Mouse (Mus musculus) cerebellum, adult 8-10 months (tissue): ENCODE data around the gene Aldh9a1.
A peak's percentile ranks its signal among the peaks of the same experiment; 100 is the strongest.

Experiments used
- DNase-seq: peaks from one replicate; pipeline ENCODE4 v3.0.0; 2022

Gene Aldh9a1

DNA sequence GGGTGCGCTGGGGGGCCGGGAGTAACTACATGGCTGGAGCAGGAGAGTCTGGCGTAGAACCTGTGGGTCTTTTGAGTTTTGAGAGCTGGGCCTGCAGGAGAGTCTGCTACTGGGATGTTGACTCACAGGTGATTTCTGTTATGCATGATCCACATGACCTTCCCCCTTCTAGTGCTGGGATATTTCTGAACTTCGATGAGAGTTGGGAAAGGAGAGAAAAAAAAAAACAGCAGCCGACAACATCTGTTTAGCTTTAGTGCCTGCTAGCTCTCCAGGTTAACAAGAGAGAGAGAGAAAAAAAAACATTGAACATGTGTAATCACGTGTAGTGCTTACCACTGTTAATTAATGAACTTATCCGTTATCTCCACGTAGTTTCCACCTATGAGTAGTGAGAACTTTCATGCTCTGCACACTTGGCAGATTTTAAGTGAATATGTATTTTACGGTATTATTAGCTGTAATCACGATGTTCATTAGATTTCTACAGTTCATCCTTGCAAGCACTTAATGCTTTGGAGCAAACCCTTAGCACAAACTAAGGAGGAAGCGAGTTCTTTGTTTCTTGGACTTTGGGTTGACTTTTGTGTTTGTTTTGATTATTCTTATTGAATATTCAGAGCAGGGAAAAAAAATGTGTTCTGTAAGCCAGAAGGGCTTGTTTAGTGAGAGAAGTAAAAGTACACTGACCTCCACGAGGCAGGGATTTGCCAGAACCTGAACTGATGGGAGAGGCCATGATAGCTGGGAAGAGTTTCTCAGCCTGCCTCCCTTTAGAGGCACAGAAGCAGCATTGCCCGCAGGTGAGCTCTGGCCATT lies 1.0 kb downstream of the Aldh9a1 start:
- DNase-seq, result no peak

DNA sequence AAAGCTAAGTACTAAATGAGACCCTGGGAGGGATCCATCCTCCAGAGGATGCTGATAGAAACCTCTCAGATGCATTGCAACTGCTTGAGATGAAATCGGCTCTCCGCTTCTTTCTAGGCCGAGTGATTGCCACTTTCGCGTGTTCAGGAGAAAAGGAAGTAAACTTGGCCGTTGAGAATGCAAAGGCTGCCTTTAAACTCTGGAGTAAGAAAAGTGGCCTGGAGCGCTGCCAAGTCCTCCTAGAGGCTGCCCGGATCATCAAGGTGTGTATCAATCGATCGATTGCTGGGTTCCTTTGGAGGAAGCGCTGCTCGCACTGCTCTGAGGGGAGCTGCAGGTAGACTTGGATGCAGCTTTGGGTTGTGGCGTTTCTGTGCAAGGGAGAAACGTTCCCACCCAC lies 2.6 kb downstream of the Aldh9a1 start:
- DNase-seq, result no peak

DNA sequence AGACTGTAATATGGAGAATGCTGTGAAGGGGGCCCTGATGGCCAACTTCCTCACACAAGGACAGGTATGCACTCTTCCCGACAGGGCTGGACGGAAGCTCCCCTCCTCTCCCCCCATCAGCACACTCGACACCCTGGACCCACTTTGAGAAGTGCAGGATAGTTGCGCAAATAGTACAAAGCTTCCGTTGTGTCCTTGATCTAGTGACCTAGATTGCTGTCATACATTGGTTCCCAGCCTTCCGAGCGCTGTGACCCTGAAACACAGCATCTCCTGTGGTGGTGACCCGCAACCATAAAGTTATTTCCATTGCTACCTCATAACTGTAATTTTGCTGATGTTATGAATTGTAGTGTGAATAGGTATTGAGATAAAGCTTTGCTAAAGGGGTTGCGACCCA lies 7.6 kb downstream of the Aldh9a1 start:
- DNase-seq, result no peak

DNA sequence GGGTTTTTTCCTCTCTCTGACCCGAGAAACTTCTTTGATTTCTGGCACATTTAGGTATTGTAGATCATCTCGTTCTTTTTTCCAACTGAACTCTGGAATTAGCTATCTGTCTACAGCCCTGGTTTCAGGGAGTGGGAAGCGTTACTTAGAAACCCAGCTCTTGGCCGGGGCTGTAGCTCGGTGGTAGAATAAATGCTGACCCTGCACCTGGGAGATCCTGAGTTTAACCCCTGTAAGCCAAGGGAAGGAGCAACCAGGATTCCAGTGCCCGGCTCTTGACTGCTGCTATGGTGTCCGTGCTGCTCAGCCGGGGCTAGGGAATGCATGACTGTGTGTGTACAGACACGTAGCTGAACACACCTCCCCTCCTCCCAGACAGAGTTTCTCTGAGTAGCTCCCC lies 8.9 kb downstream of the Aldh9a1 start:
- DNase-seq, result no peak

DNA sequence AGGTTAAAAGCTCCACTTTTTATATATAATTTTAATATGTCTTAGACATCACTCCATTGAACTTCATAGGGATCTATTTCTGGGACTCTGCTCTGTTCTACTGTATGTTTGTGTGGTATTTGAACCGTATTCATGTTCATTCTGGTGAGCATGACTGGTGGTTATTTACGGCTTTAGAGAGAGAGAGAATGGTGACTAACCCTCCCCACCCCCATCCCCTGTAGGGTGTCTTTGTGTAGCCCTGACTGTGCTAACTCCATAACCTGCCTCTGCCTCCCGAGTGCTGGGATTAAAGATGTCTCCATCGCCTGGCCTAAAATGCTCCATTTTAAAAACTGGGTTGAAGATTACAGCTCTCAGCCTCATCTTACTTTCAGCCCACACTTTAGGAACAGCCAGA lies 10.5 kb downstream of the Aldh9a1 start:
- no peak for DNase-seq

DNA sequence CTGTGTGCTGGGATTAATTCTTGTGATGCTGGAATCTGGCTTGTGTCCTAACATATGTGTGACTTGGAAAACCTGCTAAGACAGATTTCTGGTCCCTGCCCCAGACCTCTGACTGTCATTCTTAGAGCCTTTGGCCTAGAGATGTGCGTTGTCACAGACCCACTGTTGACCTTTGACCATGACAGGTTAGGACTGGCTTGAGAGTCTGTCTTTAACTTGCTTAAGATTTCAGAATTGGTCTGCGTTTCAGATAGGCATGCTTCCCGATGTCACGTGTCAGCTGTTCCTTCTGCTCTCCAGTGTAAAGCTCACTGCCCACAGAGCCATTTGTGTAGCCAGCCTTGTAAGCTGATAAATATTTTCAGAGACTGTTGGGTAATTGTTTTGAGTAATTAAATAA lies 13.0 kb downstream of the Aldh9a1 start:
- no peak for DNase-seq

DNA sequence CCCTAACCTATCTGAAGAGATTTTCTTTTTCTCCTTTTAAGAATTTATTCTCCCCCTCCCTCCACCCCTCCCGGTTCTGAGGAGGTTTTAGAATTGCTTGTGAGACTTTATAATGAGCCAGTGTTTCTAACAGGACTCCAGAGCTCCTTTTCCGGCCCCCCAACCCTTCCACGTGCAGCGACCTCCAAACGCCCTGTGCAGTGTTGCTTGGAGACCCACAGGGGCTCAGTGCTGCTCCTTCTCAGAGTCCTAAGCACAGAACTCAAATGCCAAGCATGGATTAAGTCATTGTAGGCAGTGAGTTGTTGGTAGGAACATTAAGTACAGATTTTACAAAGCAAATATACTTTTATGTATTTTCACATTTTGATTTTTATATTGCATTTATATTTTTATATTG lies 13.5 kb downstream of the Aldh9a1 start:
- no peak for DNase-seq

DNA sequence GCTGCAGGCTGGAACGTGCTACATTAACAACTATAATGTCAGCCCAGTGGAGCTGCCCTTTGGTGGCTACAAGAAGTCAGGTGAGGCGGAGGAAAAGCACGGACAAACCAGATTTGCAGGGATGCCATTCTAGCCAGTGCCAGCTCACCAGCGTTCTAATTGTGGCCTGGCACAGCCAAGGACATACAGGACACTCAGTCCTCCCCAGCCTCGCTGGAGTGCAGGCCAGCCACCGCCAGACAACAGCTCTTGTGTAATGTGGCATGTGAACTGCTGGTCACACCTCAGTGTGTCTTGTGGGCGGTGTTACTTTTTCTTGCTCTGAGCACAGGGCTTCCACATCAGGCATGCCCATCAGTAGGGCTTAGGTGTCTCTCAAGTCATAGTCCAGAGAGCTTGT lies 16.0 kb downstream of the Aldh9a1 start:
- no peak for DNase-seq

DNA sequence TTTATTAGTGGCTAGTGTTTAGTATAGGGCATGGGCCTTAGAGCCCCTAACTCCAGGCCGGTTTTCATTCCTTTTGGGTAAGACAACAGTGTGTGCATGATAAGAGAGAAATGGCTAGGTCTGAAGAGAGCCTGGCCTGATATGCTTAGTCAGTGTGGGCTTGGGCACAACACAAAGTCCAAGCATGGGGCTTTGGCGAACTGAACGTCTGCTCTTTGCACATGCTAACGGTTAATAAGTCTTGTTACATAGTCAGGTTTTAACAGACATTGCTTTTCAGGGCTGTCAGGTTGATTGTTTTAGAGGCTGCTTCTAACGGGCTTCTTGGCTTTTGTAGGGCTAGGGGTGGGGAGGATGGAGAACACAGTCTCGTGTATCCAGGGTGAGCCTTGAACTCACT lies 16.8 kb downstream of the Aldh9a1 start:
- no peak for DNase-seq

DNA sequence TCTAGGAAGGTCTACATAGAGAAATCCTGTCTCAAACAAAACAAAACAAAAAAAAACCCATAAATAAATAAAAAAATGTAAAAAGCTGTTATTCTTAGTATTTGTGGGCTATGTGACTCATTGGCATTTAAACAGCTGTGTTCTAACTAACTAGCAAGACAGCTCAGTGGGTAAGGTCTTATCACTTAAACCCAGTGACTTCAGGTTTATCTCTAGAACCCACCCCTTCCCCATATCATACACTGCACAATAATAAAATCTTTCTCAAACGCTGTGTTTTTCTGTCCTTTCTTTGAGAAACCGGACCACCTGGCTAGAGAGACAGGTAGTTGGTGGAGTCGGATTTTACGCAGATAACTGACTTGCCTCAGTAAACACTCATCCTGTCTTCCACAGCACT lies 18.2 kb downstream of the Aldh9a1 start:
- no peak for DNase-seq

DNA sequence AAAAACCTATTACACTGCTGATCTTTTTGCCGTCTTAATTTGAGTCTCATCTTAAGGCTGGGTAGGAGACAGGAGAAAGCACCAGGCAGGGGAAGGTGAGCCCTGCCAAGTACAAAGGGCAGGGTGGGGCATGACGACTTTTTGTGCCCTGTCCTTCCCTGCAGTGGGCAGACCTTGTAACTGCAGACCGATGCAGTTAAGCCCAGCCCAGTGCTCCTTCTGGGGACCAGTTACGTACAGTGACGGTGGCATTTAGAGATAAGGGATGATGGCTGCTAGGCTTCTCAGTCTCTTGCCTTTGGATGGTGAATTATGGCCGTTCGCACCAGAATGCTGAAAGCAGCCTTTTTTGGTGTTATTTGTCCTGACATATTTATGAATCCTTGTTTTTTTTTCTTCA lies 18.7 kb downstream of the Aldh9a1 start:
- no peak for DNase-seq

DNA sequence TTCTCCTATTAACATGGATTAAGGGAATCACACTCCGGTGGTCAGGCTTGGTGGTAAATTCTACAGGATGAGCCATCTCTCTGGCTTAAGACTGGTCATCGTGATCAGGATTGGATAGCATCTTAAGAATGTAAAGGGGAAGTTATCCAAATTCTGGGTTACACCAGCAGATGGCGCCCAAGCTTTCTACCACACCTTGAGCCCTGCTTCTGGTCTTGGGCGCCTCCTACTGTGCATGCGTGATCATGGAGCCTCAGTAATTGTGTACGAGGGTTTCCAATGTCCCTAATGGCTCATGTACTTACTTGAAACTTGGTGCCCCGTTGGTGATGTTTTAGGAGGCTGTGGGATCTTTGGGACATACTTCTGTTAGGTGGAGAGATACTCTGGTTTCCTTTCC lies 20.1 kb downstream of the Aldh9a1 start:
- peak; percentile 83 for DNase-seq

DNA sequence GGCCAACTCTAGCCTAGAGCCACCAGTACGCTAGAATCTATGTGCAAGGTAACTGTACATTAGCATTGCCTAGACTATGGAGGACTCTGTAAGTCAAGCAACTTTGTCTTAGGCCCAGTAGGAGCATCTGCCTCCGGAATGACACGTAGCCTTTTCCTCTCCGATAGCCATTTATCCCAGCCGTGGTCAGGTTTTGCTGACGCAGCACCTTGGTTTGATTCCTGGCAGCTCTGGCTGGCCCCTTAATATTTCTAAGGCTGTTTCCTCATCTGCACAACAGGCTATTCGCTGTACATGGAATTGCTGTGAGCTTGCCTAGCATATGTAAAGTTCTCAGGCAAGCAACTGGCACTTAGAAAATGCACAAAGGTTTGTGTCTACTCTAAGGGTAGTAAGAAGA lies 22.9 kb downstream of the Aldh9a1 start:
- DNase-seq, result no peak

DNA sequence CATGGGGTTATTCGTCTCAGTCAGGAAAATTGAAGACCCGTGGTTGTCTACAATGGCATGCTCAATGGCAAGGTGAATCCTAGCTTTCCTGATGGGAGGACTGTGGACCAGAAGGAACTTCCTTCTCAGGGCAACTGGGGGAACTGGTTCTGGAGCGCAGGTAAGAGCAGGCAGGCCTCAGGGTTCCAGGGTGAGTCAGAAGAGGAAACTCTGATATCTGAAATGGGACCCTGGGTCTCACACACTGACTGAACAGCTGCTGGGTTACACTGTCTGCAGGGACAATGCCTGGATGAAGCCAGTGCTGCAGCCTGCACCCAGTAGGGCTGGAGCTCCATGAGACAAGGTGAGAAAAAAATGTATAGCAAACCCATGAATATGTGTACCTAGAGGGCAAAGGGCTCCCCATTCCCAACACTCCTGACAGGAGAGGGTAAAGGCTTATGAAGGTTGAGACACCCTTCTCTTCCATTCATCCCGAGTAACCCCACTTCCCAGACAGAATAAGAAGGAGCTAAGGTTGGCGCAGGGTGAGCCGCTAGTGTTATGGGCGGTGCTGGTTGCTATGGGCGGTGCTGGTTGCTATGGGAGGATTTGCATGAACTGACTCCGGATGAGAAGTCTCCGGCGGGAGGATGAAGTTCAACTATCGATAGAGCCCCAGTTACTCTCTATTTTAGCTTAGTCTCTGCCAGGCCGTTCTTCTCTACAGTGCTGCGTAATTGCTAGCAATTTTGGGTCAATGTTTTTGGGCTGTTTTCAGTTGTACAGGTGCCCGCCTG lies 24.4 kb downstream of the Aldh9a1 start:
- no peak for DNase-seq

DNA sequence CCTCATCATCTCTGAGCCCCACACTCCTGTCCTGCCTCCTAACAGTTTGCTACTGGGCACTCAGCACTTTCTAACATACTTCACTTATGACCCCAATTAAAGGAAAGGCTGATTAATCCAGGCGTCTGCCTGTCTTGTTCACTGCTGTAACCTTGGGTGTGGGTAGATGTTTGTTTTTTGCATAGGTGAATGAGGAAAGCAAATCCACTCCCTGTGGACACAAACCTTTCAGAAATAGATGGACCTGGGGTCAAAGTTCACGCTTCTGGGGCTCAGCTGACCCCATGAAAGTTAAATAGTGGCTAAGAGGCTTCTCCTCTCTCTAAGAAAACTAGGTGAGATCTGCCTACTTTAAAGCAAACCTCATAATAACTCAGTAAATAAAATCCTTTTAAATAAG lies 25.2 kb downstream of the Aldh9a1 start:
- DNase-seq, result no peak

DNA sequence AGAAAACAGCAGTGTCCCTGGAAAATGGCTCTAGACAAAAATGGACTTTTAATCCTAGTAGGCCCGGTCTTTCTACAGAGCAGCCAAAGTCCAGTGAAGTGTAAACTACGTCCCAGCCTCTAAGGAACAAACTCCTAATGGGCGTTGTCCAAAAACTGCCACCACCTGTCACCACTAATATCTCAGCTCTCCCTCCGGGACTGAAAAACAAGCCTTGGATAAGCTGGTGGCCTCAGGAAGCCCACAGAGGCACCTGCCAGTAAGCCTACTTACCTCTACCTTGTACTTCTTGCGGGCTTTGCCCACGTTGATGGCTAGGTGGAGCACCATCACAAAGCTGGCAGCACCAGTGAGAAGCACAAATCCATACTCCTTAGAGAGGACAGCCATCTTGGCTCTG lies 28.2 kb downstream of the Aldh9a1 start:
- no peak for DNase-seq

DNA sequence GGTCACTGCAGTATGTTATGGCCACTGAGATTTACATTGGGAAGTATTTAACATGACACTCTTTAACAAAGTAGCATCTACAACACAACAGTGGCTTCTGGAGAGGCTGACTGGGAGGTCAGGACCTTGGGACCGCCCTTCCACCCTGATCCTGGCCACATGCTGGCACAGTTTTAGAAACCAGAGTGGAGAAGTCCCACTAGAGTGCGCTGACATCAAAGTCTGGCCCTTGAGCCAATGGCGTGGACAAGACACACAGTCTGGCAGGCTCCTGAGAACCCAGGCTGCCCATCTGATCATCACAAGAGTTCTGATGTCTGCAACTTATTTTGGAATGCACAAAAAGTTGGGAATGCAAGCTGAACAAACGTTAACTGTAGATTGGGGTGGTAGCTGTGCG lies 30.0 kb downstream of the Aldh9a1 start:
- no peak for DNase-seq

DNA sequence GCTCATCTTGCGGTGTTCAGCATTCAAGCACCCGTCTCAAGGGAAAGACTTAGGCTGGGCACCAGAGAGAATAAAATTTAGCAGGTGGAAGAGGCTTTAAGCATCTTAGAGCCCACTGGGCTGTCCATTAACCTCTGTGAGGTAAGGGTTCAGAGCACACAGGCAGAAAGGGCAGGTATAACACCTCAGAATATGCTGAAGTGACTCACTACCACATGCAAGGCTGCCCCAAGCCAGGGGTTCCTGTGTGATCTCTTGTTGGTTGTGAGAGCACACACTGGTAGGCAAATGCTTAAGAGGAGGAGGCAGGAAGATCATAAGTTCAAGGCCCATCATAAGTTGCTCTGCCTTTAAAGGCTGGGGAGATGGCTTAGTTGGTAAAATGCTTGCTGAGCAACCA lies 30.4 kb downstream of the Aldh9a1 start:
- DNase-seq, result no peak

DNA sequence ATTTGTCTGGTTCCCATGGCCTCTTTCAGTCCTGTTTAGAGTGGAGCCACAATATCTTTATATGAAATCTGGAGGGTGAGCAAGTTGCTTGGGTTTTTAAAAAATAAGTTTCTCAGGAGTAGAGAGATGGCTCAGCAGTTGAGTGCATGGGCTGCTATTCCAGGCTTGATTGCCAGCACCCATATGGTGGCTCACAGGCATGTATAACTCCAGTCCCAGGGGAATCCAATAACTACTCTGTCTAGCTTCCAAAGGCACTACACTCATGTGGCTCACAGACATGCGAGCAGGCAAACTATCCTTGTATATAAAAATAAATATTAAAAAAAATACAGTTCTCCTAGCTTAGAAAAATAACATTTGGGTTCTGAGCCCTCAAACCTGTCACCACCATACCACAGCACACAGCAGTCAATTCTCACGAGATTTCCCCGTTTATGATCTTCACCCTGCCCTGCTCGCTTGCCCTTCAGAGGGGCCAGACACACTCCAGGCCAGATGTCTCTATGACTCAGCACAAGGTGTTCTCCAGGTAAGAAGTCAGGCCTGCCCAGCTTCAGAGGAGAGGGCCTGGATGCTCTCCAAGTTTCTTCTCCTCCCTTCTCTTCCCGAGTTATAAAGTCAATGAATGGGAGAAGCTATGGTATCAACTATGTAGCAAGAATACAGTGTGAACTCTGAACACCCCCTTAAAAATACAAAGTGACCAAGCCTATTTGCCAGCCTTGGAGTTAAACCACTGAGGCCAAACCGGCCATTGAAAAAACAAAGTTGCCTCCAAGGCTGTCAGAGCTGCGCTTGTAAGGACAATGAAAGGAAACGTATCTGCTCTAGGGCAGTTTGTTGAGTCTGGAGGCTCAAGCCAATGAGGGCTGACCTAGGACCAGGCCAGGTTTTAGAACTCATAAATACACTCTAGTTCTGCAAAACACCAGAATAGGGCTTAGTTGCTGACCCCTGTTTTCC lies 31.5 kb downstream of the Aldh9a1 start:
- DNase-seq, result no peak

DNA sequence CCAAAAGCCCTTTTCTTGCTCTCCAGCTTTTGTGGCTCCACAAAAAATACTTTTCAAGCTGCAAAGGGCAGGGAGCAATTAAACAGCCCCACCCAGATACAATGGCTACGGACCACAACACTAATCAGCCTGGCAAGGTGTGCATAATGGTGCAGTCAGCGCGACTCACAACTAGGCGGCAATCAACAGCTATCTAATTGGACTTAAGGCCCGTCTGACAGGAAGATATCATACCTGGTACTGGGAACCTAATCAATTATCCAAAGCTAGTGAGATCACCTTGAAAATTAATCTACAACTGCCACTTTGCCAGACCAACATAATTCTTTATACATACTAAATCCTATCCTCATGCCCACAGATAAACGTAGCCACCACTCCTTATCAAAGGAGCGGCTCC lies 32.5 kb downstream of the Aldh9a1 start:
- no peak for DNase-seq

DNA sequence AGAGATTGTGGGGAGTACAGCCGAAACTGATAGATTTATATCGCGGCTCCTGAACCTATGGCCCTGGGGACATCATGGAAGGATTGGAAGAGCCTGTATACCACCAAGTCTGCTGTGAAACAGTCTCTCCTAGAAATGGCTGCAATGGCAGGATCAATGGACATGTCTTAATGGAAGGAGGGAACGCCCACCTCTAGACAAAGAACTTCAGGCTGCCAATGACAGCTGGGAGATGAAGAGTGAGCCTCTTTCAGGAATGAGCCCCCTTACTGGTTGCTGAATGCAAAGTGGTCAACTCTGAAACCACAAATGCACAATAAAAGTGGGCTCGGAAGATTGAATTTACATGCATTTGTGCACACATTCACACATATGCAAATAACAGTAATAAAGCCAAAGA lies 33.0 kb downstream of the Aldh9a1 start:
- no peak for DNase-seq

DNA sequence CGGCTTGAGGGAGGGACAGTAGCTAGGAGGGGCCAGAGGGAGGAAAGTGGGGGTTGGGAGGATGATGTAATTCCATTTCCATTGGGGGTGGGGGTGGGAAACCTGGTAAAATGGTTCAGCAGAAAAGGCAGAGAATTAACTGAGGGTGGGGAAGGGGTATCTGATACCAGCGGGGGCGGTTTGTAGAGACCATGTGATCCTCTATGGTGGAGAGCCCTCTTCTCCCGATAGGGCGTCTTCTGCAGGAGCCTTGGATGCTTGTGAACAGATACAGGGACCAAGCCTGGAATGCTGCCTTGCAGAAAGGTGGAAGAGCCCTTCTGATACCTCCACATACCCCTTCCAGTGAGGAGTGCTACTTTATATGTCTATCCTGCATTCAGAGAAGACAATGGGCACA lies 33.4 kb downstream of the Aldh9a1 start:
- DNase-seq, result no peak

DNA sequence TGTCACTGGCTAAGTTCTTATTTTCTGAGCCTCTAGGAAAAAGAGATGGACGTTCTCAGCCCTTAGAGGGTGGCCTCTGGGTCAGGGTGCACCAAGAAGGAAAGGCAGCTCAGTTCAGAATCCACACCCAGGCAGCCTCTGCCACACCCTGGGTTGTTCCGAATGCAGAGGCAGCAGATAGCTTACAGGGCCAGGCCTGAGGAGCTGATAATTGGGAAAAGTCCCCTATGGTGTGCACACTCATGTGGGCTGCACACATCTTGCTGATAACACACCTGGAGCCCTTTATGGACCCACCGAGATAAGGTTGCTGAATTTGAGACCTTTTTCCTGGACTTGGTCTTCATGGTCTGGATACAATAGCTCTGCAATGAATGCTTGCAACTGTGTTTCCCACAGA lies 34.4 kb downstream of the Aldh9a1 start:
- no peak for DNase-seq
